Mouse (Mus musculus) hindbrain, postnatal 0 days (tissue): ENCODE results near the gene Ttc21a. TPM values are rescaled to one million over a fixed set of nuclear protein-coding genes. Genes with fewer than 3 reads are reported as not detected.

ENCODE experiments used
- ATAC-seq: fragments of 200-750 bp; cut with Nextera tagmentation; 2 replicates; pipeline ENCODE4 v1.8.0; 2017; ENCODE audit warnings: mild to moderate bottlenecking, moderate TSS enrichment, moderate library complexity
- DNase-seq: peaks from one replicate; pipeline ENCODE4 v3.0.0-alpha.2; 2015; ENCODE audit warnings: low spot score
- H3K27ac ChIP-seq: fragments of 300-500 bp; sonication (generic); 2 replicates; pipeline ENCODE4 v1.5.1; 2014; ENCODE audit warnings: mild to moderate bottlenecking
- H3K27me3 ChIP-seq: fragments of 300-500 bp; sonication (generic); 2 replicates; pipeline ENCODE4 v1.6.1; 2014; ENCODE audit warnings: low read length, mixed read lengths; ENCODE audit not compliant: insufficient read depth
- H3K36me3 ChIP-seq: fragments of 300-500 bp; sonication (generic); 2 replicates; pipeline ENCODE4 v1.6.1; 2014; ENCODE audit warnings: low read length, mixed read lengths; ENCODE audit not compliant: insufficient read depth
- H3K4me1 ChIP-seq: fragments of 300-500 bp; sonication (generic); 2 replicates; pipeline ENCODE4 v1.6.1; 2014; ENCODE audit warnings: antibody characterized with exemption, low read length, mixed read lengths; ENCODE audit not compliant: insufficient read depth
- H3K4me2 ChIP-seq: fragments of 300-500 bp; sonication (generic); 2 replicates; pipeline ENCODE4 v1.6.1; 2014; ENCODE audit warnings: low read depth, mild to moderate bottlenecking, low read length, moderate library complexity, mixed read lengths
- H3K4me3 ChIP-seq: fragments of 300-500 bp; sonication (generic); 2 replicates; pipeline ENCODE4 v1.5.1; 2014; ENCODE audit warnings: low read length
- H3K9ac ChIP-seq: fragments of 300-500 bp; sonication (generic); replicated peaks from 2 replicates; pipeline ENCODE4 v1.6.1; 2014; ENCODE audit warnings: mild to moderate bottlenecking, low read length, moderate library complexity, mixed read lengths
- H3K9me3 ChIP-seq: fragments of 300-500 bp; sonication (generic); 2 replicates; pipeline ENCODE4 v1.6.1; 2016; ENCODE audit warnings: low read length, mixed read lengths
- CTCF ChIP-seq: IDR thresholded peaks from 2 replicates; pipeline ENCODE4 v1.5.1; 2016; ENCODE audit warnings: antibody characterized with exemption, control low read depth, low read depth
- WGBS: fragments of 180-500 bp; shearing (Covaris S2); extraction: QIAGEN DNeasy Blood & Tissue Kit; methylation state at CpG from one replicate; pipeline ENCODE4 v1.1.7; 2014; 5-methylcytosine and 5-hydroxymethylcytosine counted together
- polyA plus RNA-seq: library from polyadenylated mRNA; unstranded; fragments of >200 nt; fragmentation: Nextera tagmentation; extraction: Ambion mirVana; gene quantifications from 2 replicates; pipeline ENCODE4 v1.2.1, GENCODE M21; 2015
- total RNA-seq: library from RNA; depleted of rRNA; stranded (reverse); fragments of >200 nt; gene quantifications from 2 replicates; pipeline ENCODE4 v1.2.3, GENCODE M21; 2014

The Ttc21a gene
- total and polyA plus RNA-seq, 2 experiments from 2014 or later, result 0.90 to 4.9 TPM

DNA sequence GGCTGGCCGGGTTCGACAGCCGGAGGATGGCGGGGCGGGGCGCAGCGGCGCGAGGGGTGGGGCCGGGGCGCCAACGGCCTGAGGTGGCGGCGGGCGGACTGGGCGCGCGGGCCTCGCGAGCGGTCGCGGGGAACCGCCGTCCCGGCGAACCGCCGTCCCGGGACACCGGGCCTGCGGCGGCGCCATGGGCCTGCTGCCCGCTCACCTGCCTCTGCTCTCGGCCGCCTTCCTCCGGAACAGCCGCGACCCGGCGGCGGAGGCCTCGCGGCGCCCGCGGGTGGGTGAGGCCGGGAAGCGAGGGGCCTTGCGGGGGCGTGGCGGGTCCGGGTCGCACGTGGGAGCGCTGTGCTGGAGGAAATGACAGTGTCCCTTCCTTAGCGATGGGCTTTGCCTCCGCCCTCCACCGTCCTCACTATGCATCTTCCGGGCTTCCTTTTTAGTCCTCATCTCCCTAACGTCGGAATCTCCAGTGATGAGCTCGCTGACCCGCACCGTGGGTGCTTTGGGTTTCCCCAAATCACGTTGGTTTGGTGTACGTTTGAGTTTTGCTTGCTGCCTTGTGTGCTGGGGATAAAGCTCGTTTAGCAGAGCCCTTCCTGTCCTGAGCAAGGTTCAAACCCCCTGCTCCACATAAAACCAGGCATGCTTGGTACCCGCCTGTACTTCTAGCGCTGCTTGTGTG is 42.2 kb upstream of the Ttc21a start:
- peak; percentile 32 for DNase-seq
- H3K4me1 ChIP-seq, result peaks cover 9% of the 10 kb centered on the region
- peak overlapping the region; percentile 83 for H3K4me3 ChIP-seq
- no peaks in the 10 kb centered on the region for H3K36me3 ChIP-seq
- 1% methylated on average over 29 of the region's 71 CpGs for WGBS
- peak overlapping the region; percentile 92 for H3K4me2 ChIP-seq
- TF ChIP-seq CTCF, result no peak
- no peaks in the 10 kb centered on the region for H3K27me3 ChIP-seq
- H3K27ac ChIP-seq, result peak overlapping the region; percentile 79
- peak; percentile 70 for ATAC-seq
- no peaks in the 10 kb centered on the region for H3K9me3 ChIP-seq
- peak overlapping the region; percentile 80 for H3K9ac ChIP-seq

- Histone ChIP-seq H3K4me1 (peaks cover 9% of the 10 kb centered on the region), H3K27me3 (no peaks in the 10 kb centered on the region), H3K9me3 (no peaks in the 10 kb centered on the region), H3K4me2 (no peak overlapping the region), H3K4me3 (no peak overlapping the region), H3K27ac (no peak overlapping the region), H3K36me3 (peaks cover 18% of the 10 kb centered on the region; the same call in 1 of the 2 replicates), H3K9ac (no peak overlapping the region)
- TF ChIP-seq CTCF, result no peak
- DNase-seq, result no peak
- no peak for ATAC-seq
- WGBS, result 92% methylated on average over 2 of the region's 2 CpGs
These were observed 38.0 kb upstream of the Ttc21a start for GRCm38 (mm10) chr9:119899446-119899845.

- Histone ChIP-seq H3K9ac (no peak overlapping the region), H3K4me2 (no peak overlapping the region), H3K36me3 (peaks cover 45% of the 10 kb centered on the region), H3K27ac (no peak overlapping the region), H3K27me3 (no peaks in the 10 kb centered on the region), H3K9me3 (no peaks in the 10 kb centered on the region), H3K4me1 (no peaks in the 10 kb centered on the region), H3K4me3 (no peak overlapping the region)
- WGBS, result 87% methylated on average over 12 of the region's 12 CpGs
- DNase-seq (no peak), ATAC-seq (no peak)
- no peak for TF ChIP-seq CTCF
These were observed 34.8 kb upstream of the Ttc21a start for GRCm38 (mm10) chr9:119902410-119903151.

DNA sequence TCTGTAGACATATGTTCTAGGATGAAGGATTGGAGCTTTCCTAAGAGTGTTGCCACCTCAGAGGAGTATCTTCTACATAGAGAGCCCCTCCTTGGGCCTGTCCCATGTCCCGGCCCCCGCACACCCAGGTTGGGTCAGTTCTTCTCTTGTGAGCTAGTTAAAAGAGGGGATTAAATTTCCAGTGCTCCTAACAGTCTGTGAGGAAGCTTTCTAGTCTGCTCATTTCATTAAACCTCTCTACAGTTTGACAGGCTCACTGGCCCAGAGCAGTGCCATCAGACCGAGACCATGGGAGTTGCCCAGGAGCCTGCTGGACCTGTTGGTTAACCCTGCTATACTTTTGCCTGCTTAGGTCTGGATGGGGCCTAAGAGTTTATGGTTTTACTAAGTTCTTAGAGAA is 28.7 kb upstream of the Ttc21a start:
- no peak overlapping the region for H3K4me3 ChIP-seq
- H3K36me3 ChIP-seq, result peaks cover 82% of the 10 kb centered on the region
- no peak overlapping the region for H3K9ac ChIP-seq
- no peak for TF ChIP-seq CTCF
- DNase-seq (no peak), ATAC-seq (no peak)
- H3K27me3 ChIP-seq, result no peaks in the 10 kb centered on the region
- H3K4me2 ChIP-seq, result no peak overlapping the region
- no peak overlapping the region for H3K27ac ChIP-seq
- H3K4me1 ChIP-seq, result no peaks in the 10 kb centered on the region
- 93% methylated on average over 3 of the region's 3 CpGs for WGBS
- H3K9me3 ChIP-seq, result no peaks in the 10 kb centered on the region

DNA sequence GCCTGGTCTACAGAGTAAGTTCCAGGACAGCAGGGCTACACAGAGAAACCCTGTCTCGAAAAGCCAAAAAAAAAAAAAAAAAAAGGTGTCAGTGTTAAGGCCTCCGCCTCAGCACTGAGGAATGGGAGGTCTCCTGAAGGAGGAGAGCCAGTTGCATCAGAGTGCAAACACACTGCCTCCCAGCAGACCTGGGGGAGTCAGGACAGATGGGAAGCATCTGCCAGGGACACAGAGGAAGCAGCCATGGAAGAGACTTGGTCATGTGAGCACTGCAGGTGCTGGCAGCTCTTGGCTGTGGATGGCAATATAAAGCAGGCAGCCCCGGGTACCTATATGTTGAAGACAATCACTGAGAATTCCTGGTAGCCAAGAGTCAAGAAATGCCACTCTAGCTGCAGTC is 27.5 kb upstream of the Ttc21a start:
- no peak for TF ChIP-seq CTCF
- Histone ChIP-seq H3K4me2 (no peak overlapping the region), H3K9ac (no peak overlapping the region), H3K36me3 (peaks cover 76% of the 10 kb centered on the region), H3K27me3 (no peaks in the 10 kb centered on the region), H3K4me1 (no peaks in the 10 kb centered on the region), H3K9me3 (no peaks in the 10 kb centered on the region), H3K27ac (no peak overlapping the region), H3K4me3 (no peak overlapping the region)
- WGBS, result 67% methylated on average over 3 of the region's 3 CpGs
- no peak for DNase-seq
- ATAC-seq, result no peak

DNA sequence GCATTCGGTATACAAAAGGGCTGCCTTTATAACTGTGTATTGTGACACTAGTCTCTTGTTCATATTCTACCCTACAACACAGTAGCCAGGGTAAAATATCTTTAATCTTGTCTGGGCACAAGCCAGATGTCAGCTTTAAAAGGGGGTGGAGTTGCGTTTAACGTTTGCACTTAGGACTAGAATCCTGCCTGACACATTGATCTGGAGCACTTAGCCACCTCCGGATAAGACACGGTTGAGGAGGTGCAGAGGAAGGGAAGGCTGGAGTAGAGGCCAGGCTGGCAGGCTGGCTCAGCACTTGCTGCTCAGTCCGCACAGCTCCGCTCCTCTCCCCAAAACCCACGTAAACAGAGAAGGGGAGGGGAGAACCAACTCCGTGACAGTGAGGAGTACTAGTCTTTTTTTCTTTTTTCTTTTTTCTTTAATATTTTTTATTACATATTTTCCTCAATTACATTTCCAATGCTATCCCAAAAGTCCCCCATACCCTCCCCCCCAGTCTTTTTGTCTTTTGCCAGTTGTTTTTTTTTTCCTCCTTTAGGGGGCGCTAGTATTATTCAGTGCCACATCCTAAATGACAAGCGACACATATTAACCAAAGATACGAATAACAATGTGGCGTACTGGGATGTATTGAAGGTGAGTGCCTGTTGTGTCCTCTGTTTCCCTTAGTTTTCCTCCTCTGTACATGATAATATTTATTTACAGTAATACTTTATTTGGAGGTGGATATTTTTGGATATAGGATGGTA is 24.1 kb upstream of the Ttc21a start:
- Histone ChIP-seq H3K4me1 (no peaks in the 10 kb centered on the region), H3K9me3 (no peaks in the 10 kb centered on the region), H3K36me3 (peaks cover 71% of the 10 kb centered on the region), H3K4me3 (no peak overlapping the region), H3K27ac (no peak overlapping the region), H3K27me3 (no peaks in the 10 kb centered on the region), H3K9ac (no peak overlapping the region), H3K4me2 (no peak overlapping the region)
- 76% methylated on average over 13 of the region's 13 CpGs for WGBS
- DNase-seq (peak; percentile 68), ATAC-seq (peak; percentile 40; the same call in 1 of the 2 replicates)
- peak; percentile 58 for TF ChIP-seq CTCF
